Mouse (Mus musculus) central nervous system, embryonic 18 days (tissue): ENCODE results near the gene Bspry. TPM values are rescaled to one million over a fixed set of nuclear protein-coding genes. Genes with fewer than 3 reads are reported as not detected.

Experiments
- polyA plus RNA-seq: library from polyadenylated mRNA; depleted of rRNA; stranded (reverse); fragments of >200 nt; gene quantifications from 2 replicates; pipeline ENCODE4 v1.2.3, GENCODE M21; 2012; rRNA removed

Gene Bspry
- 0.89 and 0.91 TPM in 2 replicates for polyA plus RNA-seq

DNA sequence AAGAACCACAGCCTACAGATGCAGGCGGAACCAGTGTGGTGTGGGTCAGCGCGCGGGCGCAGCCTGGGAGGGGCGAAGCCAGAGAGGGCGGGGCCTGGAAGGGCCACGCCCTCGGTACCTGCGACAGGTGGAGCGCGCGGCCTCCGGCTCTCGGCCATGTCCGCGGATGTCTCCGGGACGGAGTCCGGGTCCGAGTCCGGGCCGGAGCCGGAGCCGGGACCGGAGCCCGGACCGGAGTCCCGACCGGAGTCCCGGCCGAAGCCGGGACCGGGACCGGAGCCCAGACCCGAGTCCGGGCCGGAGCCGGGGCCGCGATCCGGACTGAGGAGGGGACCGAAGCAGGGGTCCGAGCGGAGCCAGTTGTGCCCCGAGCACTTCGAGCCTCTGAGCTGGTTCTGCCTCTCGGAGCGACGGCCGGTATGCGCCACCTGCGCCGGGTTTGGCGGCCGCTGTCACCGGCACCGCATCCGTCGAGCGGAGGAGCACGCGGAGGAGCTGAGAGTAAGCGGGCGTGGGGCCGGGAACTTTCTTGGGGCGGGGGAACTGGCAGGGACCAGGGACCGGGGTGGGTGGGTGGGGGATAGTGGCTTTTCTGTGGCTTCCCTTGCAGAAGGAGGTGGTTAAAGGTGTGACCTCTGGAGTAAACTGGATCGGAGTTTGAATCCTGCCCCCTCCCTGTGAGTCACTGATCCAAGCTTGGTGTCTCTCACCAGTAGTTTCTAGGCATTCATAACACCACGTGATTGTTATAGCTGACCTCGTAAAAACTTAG is at the start of gene Bspry:
Gene Bspry, plus strand, starts transcription at position 117 of the 772 bp plus-strand sequence.

DNA sequence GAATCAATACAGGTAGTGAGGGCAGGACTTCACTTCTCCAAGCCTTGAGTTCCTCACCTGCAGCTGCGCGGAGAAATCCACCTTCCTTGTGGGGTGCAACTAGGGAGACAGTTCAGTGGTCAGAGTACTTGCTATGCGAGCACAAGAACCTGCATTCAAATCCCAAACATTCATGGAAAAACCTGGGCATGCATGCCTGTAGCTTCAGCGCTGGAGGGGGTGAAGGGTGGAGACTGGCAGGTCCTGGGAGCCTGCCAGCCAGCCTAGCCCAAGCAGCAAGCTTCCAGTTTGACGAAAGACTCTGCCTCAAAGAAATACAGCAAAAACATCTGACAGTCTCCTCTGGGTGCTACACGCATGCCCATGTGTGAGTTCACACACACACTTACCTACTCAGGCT is 44.8 kb upstream of the Bspry start, which contains the start of gene Rnf183:
Gene Rnf183, minus strand, starts transcription at position 172 of the 400 bp plus-strand sequence.

DNA sequence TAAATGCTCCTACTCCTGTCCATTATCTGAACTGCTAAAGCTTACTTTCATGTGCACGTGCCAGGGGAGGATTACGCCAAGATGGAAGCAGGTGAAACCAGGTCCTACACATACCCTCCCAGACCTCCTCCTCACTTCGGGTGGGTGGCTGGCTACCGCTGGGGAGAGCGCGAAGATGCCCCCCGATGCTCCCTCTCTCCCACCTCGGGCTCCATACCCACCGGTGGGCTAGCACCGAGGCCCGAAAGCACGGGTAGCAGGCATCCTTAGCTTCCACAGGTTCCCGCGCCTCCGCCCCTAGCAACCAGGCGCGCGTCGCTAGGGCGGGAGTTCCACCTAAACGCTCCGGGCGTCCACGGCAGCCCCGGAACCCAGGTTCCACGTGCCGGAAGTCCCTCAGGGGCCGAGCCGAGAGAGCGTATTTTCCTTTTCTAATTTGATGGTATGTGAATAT is 9.2 kb upstream of the Bspry start, which contains the start of gene Wdr31:
Gene Wdr31, minus strand, starts transcription at position 299 of the 454 bp plus-strand sequence.

DNA sequence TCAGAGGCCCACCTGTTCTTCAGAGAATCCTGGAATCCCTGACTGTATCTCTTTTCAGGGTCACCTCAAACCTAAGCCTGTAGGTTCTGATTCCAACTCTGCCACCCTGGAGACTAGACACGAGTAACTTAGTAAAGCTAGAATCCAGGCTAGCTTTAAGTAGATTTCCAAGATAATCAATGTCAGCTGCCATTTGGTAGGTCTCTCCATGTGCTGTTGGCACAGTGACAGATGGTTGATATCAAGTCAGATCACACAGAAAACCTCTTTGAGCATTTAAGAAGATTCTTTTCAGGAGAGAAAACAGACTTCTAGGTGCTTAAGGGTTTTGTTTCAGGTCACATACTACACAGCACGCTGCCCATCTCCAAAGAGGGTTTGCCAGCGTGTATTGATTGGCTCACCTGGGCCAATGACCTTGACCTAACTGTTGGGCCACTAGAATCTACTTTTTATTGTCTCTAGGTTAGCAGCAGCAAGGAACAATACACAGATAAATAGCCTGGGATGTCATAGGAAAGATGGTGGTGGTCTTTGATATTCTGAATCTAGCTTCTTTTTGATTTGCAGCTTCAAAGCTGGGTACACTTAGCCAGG is 23.6 kb downstream of the Bspry start, which contains the start of gene Hdhd3:
Gene Hdhd3, minus strand, starts transcription at position 94 of the 597 bp plus-strand sequence.

DNA sequence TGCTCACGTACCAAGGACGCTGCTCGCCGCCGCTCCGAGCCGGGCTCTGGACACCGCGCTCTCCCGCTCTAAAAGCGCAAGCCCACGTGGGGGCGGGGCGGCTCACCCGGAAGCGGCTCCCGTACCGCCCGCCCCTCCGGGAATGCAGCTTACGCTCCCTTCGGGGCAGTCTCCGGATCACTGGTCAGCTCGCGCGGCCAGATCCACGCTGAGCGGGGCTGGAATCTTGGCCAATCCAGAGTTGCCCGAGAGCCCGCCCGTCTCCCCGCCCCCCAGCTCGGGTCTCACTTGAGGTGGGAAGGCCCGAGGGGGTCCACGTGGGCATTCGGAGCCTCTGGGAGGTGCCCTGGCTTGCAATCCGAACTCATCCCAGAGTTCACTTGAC is 40.0 kb downstream of the Bspry start, which contains the start of gene Alad:
Gene Alad, minus strand, starts transcription at position 70 of the 385 bp plus-strand sequence.

DNA sequence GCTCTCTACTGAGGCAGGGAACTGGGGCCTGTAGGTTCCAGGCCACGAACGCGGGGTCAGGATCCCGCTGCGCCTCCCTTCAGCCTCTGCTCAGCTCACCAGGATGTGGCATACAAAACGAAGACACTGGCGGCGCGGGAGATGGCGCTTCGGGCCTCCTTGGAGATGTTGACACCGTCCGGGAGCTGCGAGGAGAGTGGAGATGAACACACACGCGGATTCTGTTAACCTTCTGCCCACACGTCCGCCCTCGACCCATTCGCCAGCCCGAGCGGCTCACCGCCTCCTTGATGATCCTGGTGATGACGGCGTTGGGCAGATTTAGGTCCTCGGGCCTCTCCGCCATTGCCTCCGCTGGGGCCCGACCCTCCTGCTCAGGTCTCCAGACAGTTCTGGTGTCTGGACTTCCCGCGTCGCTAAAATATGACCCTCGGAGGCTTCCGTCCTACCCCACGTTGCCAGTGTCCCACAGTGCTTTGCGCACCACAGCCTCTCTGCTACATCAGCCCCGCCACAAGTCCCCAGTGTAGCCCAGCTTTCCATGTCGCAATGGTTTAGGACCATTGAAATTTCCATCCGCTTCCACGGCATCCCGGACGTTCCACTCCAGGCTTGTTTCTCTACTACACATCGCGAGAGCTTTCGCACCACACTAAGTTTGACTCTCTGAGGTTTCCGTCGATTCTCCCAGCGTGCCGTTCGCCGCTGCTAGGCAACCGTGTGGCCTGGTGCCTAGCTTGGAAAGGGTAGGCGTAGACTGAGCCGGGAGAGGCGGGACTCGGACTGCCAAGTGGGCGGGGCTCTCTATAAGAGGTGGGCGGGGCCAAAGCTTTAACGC is 45.0 kb downstream of the Bspry start, which contains the start of the genes Pole3 and 4933430I17Rik:
Gene Pole3, minus strand, starts transcription at position 418 of the 838 bp plus-strand sequence.
Gene 4933430I17Rik, plus strand, starts transcription at position 719 of the 838 bp plus-strand sequence.

Other genes with a start within 250 kb of the Bspry start
- 15.2 and 15.3 TPM in 2 replicates for gene Zfp37, start 249.0 kb upstream of the Bspry start, polyA plus RNA-seq
- gene Slc31a2, start 217.5 kb upstream of the Bspry start, polyA plus RNA-seq, result 16.0 and 16.7 TPM in 2 replicates
- 20.4 and 21.0 TPM in 2 replicates for gene Fkbp15, start 119.5 kb upstream of the Bspry start, polyA plus RNA-seq
- gene Slc31a1, start 119.3 kb upstream of the Bspry start, polyA plus RNA-seq, result 28.4 and 32.3 TPM in 2 replicates
- gene Cdc26, start 71.4 kb upstream of the Bspry start, polyA plus RNA-seq, result 81.5 and 86.7 TPM in 2 replicates
- gene Prpf4, start 71.3 kb upstream of the Bspry start, polyA plus RNA-seq, result 21.0 and 21.3 TPM in 2 replicates
- gene Rnf183, start 44.8 kb upstream of the Bspry start, polyA plus RNA-seq, result 0.71 and 0.98 TPM in 2 replicates
- gene Wdr31, start 9.2 kb upstream of the Bspry start, polyA plus RNA-seq, result 11.2 and 11.9 TPM in 2 replicates
- gene Hdhd3, start 23.4 kb downstream of the Bspry start, polyA plus RNA-seq, result 5.5 and 5.7 TPM in 2 replicates
- gene Alad, start 39.9 kb downstream of the Bspry start, polyA plus RNA-seq, result 39.6 and 50.1 TPM in 2 replicates
- gene Pole3, start 45.0 kb downstream of the Bspry start, polyA plus RNA-seq, result 42.2 and 44.0 TPM in 2 replicates
- 0.66 and 0.76 TPM in 2 replicates for gene 4933430I17Rik, start 45.3 kb downstream of the Bspry start, polyA plus RNA-seq
- 51.0 and 58.9 TPM in 2 replicates for gene Rgs3, start 79.8 kb downstream of the Bspry start, polyA plus RNA-seq